Mouse (Mus musculus) testis, adult 2 months (tissue): ENCODE data around the gene Rnf31. TPM values are rescaled to one million over a fixed set of nuclear protein-coding genes. Genes with fewer than 3 reads are reported as not detected.

Experiments used
- H3K27ac ChIP-seq: fragments of 200-500 bp; 2 replicates; pipeline ENCODE4 v1.5.1; 2012; ENCODE audit warnings: low read depth, low read length; ENCODE audit not compliant: control insufficient read depth, insufficient read depth
- H3K27me3 ChIP-seq: fragments of 200-500 bp; 2 replicates; pipeline ENCODE4 v1.6.1; 2012; ENCODE audit warnings: mild to moderate bottlenecking, low read length, moderate library complexity; ENCODE audit not compliant: control insufficient read depth, insufficient read depth
- H3K36me3 ChIP-seq: fragments of 200-500 bp; 2 replicates; pipeline ENCODE4 v1.6.1; 2012; ENCODE audit warnings: mild to moderate bottlenecking, low read length; ENCODE audit not compliant: control insufficient read depth, insufficient read depth
- H3K4me1 ChIP-seq: fragments of 200-500 bp; 2 replicates; pipeline ENCODE4 v1.6.1; 2012; ENCODE audit warnings: low read length; ENCODE audit not compliant: control insufficient read depth, insufficient read depth
- H3K4me3 ChIP-seq: fragments of 200-500 bp; 2 replicates; pipeline ENCODE4 v1.5.1; 2012; ENCODE audit warnings: low read depth, mild to moderate bottlenecking, low read length, moderate library complexity, mixed read lengths; ENCODE audit not compliant: control insufficient read depth
- CTCF ChIP-seq: fragments of 200-500 bp; IDR thresholded peaks from 2 replicates; pipeline ENCODE4 v1.5.1; 2012; ENCODE audit warnings: low read depth, mild to moderate bottlenecking, inconsistent platforms, low read length, moderate library complexity; ENCODE audit not compliant: control insufficient read depth, insufficient read depth, insufficient replicate concordance
- POLR2A ChIP-seq: fragments of 200-500 bp; IDR thresholded peaks from 2 replicates; pipeline ENCODE4 v1.6.1; 2012; ENCODE audit warnings: low read depth, mild to moderate bottlenecking, inconsistent platforms, low read length, moderate library complexity; ENCODE audit not compliant: control insufficient read depth
- polyA plus RNA-seq: library from polyadenylated mRNA; depleted of rRNA; stranded (reverse); fragments of >200 nt; gene quantifications from 2 replicates; pipeline ENCODE4 v1.2.3, GENCODE M21; 2012

Rnf31 gene
- polyA plus RNA-seq, 1 experiment = 7.8 TPM

- no peak overlapping the region for H3K4me3 ChIP-seq
- TF ChIP-seq CTCF (no peak), POLR2A (no peak)
- H3K27ac ChIP-seq = no peak overlapping the region
- peaks cover 1% of the 10 kb centered on the region for H3K36me3 ChIP-seq
- peaks cover 3% of the 10 kb centered on the region; the same call in 1 of the 2 replicates for H3K4me1 ChIP-seq
- no peaks in the 10 kb centered on the region for H3K27me3 ChIP-seq
Measured at GRCm38 (mm10) chr14:55628077-55628827, 36.7 kb downstream of the Rnf31 start.

- Histone ChIP-seq H3K27ac (no peak overlapping the region), H3K36me3 (peaks cover 1% of the 10 kb centered on the region), H3K27me3 (no peaks in the 10 kb centered on the region), H3K4me1 (peaks cover 3% of the 10 kb centered on the region; the same call in 1 of the 2 replicates), H3K4me3 (no peak overlapping the region)
- TF ChIP-seq CTCF (peak; percentile 81; the same call in 1 of the 2 replicates), POLR2A (no peak)
Measured at GRCm38 (mm10) chr14:55629312-55629711, 37.8 kb downstream of the Rnf31 start.

- H3K36me3 ChIP-seq = peaks cover 4% of the 10 kb centered on the region
- H3K4me3 ChIP-seq = peak overlapping the region; percentile 95
- H3K27me3 ChIP-seq = no peaks in the 10 kb centered on the region
- H3K4me1 ChIP-seq = peaks cover 6% of the 10 kb centered on the region
- H3K27ac ChIP-seq = peak overlapping the region; percentile 55
- TF ChIP-seq POLR2A = no peak
- TF ChIP-seq CTCF = no peak
Measured at GRCm38 (mm10) chr14:55634874-55635522, 43.5 kb downstream of the Rnf31 start.

GRCm38 (mm10) chr14:55635523-55636007 is 44.1 kb downstream of the Rnf31 start, which contains the start of gene Ipo4:
Gene Ipo4 (minus strand): TSS chr14:55635957.
- peak within 1 kb of the TSS; percentile 95 for H3K4me3 ChIP-seq
- H3K27me3 ChIP-seq = no peaks in the 10 kb centered on the region
- peaks cover 4% of the 10 kb centered on the region for H3K36me3 ChIP-seq
- TF ChIP-seq POLR2A = peak; percentile 97
- 0 out of 2 replicates have a peak, but pooled peaks have one; percentile 5 for TF ChIP-seq CTCF
- peak within 1 kb of the TSS; percentile 73 for H3K27ac ChIP-seq
- peaks cover 6% of the 10 kb centered on the region for H3K4me1 ChIP-seq

GRCm38 (mm10) chr14:55637795-55638194 is 46.3 kb downstream of the Rnf31 start, which contains the start of gene Gm49378:
Gene Gm49378 (minus strand): TSS chr14:55637895.
- Histone ChIP-seq H3K36me3 (peaks cover 5% of the 10 kb centered on the region), H3K27me3 (no peaks in the 10 kb centered on the region), H3K27ac (no peak within 1 kb of the TSS), H3K4me1 (peaks cover 9% of the 10 kb centered on the region), H3K4me3 (peak within 1 kb of the TSS; percentile 29; the same call in 1 of the 2 replicates)
- TF ChIP-seq CTCF (no peak), POLR2A (no peak)

GRCm38 (mm10) chr14:55640816-55641215 is 49.3 kb downstream of the Rnf31 start:
- H3K36me3 ChIP-seq = peaks cover 4% of the 10 kb centered on the region; the same call in 1 of the 2 replicates
- no peak overlapping the region for H3K27ac ChIP-seq
- no peak overlapping the region for H3K4me3 ChIP-seq
- no peaks in the 10 kb centered on the region for H3K27me3 ChIP-seq
- TF ChIP-seq POLR2A = no peak
- TF ChIP-seq CTCF = no peak
- H3K4me1 ChIP-seq = peaks cover 12% of the 10 kb centered on the region

- no peak overlapping the region for H3K27ac ChIP-seq
- H3K4me3 ChIP-seq = no peak overlapping the region
- peaks cover 3% of the 10 kb centered on the region; the same call in 1 of the 2 replicates for H3K36me3 ChIP-seq
- no peaks in the 10 kb centered on the region for H3K27me3 ChIP-seq
- H3K4me1 ChIP-seq = peaks cover 10% of the 10 kb centered on the region
- TF ChIP-seq CTCF (no peak), POLR2A (no peak)
Measured at GRCm38 (mm10) chr14:55641291-55641690, 49.8 kb downstream of the Rnf31 start.
